Mouse (Mus musculus) layer of hippocampus, adult 9-10 months (tissue): ENCODE results near the gene Trim66.

Source experiments
- DNase-seq: peaks from one replicate; pipeline ENCODE4 v3.0.0; 2022; ENCODE audit warnings: low spot score

Gene Trim66

GRCm38 (mm10) chr7:109522084-109522483 is 14.2 kb upstream of the Trim66 start:
- no peak for DNase-seq

- DNase-seq = no peak
Observed at GRCm38 (mm10) chr7:109519936-109520335, 12.0 kb upstream of the Trim66 start.

DNA sequence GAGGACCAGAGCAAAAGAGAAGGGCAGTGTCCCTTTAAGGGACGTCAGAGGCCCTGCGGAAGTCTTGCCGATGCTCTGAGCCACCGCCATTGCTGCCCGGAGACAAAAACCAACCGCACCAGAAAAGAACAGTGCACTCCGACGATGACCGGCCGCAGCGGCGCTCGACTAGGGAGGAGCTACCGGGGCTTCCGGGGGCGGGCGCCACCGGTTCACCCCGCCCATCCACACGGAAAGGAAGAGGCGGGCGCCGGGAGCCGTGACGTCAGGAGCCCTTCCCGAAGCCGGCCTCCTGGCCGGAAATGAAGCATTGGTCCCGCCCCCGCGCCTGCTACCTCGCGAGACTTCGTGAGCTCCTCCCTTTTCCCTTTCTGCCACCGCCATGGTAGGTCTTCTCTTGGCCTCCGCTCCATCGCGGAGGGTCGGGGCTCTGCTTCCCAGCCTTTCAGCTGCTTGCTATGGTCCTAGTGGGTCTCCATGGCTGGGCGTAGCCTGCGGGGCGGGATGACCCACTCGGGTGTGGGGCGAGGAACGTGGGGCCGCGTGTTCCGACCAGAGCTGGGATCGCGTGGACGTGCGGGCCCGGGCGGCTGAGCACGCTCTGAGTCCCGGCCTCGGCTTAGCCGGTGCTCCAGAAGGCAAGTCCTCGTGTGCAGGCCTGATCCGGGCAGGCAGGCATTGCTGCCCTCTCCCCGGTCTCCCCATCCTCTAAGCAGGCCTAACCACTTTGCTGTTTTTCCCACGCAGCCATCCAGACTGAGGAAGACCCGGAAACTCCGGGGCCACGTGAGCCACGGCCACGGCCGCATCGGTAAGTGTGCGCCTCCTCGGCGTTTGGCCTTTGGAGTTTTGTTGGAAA is 11.1 kb upstream of the Trim66 start, which contains the start of gene Rpl27a:
Gene Rpl27a (plus strand): TSS at position 310 of the 859 bp plus-strand sequence.
- peak; percentile 94 for DNase-seq

- no peak for DNase-seq
Observed at GRCm38 (mm10) chr7:109518036-109518681, 10.2 kb upstream of the Trim66 start.

- DNase-seq = no peak
Observed at GRCm38 (mm10) chr7:109516500-109516899, 8.6 kb upstream of the Trim66 start.

DNA sequence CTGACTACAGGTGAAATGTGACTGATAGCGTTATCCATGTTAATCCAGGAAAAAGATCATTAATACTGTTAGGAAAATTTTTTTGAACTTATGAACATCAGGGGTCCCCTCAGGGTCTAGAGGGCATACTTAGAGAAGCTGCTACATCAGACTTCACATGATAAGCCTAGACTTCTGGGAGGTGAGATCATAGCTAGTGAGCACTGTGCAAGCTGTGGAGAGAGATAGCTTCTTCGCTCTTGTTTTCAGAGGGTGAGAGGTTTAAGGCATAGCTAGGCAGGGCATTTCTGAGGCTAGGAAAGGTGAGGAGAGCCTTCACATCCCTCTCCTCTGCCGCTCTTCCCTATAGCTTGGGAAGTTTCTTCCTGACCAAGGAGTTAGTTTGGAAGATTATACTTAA is 3.9 kb upstream of the Trim66 start:
- DNase-seq = no peak

GRCm38 (mm10) chr7:109510799-109511198 is 2.9 kb upstream of the Trim66 start:
- DNase-seq = no peak

GRCm38 (mm10) chr7:109507572-109507971 is 362 bp downstream of the Trim66 start:
- DNase-seq = no peak

GRCm38 (mm10) chr7:109507119-109507518 is 815 bp downstream of the Trim66 start:
- DNase-seq = no peak

- no peak for DNase-seq
Observed at GRCm38 (mm10) chr7:109497507-109497906, 10.4 kb downstream of the Trim66 start.

- no peak for DNase-seq
Observed at GRCm38 (mm10) chr7:109493319-109494316, 14.3 kb downstream of the Trim66 start.

GRCm38 (mm10) chr7:109492616-109493318 is 15.2 kb downstream of the Trim66 start:
- no peak for DNase-seq

DNA sequence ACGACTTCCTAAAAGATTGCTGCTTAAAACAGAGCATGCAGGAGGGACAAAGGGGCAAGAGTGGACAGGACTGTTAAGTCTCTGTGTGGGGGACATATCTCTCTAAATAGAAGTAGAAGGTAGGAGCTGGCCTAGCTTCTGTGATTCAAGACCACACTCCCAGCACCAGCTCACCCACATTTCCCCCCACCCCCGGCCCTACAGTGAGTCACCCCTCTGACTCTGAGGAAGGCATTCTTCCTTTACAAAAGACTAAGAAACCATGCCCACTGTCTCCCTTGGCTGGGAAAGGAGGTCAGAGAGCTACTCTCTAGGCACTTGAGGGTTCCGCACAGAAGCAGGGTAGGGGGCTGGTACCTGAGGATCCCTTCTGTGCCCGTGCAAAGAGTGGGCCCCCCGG is 23.7 kb downstream of the Trim66 start:
- DNase-seq = no peak

GRCm38 (mm10) chr7:109480765-109481197 is 27.2 kb downstream of the Trim66 start:
- DNase-seq = no peak

DNA sequence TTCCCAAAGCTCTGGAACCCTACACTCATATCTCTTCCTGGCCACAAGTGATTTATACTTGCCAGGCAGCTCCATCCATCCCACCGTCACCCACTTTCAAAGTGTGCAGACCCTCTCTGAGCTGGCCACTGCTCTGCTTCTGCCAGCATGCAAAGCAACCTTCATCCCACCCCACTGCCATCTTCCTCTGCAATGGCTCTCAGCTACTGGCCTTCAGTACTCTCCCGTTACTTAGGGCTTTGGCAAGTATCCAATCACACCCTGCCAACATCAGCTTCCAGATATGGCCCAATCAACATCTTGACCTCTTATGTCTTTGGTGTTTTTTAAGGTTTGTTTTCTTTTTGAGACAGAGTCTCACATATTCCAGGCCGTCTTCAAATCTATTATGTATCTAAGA is 30.0 kb downstream of the Trim66 start:
- DNase-seq = no peak

DNA sequence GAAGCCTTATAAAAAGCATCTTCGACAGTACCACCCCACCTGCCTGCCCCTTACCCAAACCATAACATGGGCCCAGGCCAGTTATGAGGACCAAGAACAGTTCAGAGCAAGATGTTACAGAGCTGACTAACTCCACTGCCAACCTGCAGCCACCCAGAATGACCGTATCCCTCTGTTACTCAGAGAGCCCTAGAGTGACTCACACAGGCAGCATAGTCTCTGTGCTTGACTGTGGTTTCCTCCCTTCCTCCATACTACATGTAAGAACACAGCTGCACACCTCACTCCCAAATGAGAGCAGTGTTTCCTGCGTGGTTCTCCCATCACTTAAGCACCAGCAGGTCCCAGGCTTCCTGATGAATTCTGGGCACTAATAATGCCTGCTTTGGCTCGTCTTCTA is 37.2 kb downstream of the Trim66 start:
- DNase-seq = no peak

DNA sequence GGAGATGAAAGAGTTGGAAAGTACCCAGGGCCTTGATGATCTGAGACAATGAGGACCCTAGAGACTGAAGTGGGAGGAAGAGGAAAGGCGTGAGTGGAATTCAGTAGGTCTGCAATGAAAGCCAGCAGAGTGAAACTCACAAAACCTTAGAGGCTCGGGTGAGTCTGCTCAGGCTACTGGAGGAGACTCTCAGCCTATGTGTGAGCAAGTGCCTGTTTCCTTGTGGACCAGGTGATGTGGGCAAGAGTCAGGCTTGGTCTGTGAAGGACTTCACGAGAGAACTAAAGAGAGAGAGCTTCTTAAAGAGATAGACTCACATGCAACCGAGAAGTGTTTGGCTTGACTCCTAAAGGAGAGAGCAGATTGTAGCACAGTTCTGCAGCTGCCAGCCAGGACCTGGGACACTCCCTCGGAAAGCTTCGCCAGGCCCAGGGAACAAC is 39.7 kb downstream of the Trim66 start:
- no peak for DNase-seq

DNA sequence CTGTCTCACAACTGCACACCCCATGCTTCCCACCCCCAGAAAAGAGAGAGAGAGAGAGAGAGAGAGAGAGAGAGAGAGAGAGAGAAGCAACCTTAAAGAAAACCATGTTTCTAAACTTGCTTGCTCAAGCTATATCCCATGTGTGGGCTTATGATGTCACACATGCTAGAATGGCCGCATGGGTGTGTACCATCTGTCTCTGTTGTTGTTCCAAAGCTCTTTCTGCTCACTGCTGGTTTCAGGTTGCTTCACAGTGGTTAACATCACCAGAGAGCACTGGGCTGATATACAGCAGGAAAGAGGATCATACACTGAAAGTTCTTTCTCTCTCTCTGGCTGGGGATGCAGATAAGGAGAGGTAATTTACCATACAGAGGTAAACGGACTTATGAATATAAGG is 40.3 kb downstream of the Trim66 start:
- no peak for DNase-seq

DNA sequence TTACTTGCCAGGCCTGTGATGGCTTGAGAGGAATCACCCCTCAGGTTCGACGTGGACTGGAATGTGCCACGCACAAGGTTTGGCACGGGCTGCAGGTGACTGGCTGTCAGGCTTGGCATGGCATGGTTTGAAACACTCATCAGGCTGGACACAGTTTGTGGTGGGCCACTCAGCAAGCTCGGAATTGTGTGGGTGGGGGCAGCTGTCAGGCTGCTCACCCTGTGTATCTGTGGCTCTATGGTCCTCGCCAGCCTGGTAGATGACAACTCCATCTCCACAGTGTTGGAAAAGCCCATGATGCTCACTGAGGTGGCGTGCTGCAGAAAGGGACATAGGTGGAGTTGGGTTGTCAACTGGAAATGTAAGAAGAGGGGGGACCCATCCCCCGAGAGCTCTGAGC is 47.2 kb downstream of the Trim66 start:
- DNase-seq = no peak

- DNase-seq = no peak
Observed at GRCm38 (mm10) chr7:109456563-109456962, 51.4 kb downstream of the Trim66 start.

DNA sequence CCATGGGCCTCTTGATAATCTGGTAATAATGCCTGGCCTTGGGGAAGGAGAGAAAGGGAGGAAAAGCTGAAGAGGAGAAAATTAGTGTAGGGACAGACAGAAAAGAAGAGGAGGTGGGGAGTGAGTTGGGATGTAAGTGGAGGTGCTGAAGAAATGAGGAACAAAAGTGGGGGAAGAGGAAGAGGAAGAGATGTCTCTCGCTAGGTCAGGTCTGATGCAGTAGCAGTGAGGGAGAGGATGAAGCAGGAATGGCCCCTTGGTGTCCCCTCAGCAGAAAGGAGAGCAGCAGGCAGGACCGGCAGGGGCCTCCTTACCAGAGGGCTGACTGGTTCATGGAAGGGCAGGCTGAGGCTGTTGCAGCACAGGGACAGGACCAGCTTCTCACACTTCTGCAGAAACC is 52.2 kb downstream of the Trim66 start:
- DNase-seq = no peak
